Mouse (Mus musculus) c-Kit-negative CD71-positive TER-119-positive erythroid progenitor cells, embryonic 14.5 days (primary cell): ENCODE data around the gene Flywch1.

Source experiments
- DNase-seq: peaks from one replicate; pipeline ENCODE4 v3.0.0-alpha.2; 2013; ENCODE audit warnings: low read depth, low spot score

Flywch1 gene

DNA sequence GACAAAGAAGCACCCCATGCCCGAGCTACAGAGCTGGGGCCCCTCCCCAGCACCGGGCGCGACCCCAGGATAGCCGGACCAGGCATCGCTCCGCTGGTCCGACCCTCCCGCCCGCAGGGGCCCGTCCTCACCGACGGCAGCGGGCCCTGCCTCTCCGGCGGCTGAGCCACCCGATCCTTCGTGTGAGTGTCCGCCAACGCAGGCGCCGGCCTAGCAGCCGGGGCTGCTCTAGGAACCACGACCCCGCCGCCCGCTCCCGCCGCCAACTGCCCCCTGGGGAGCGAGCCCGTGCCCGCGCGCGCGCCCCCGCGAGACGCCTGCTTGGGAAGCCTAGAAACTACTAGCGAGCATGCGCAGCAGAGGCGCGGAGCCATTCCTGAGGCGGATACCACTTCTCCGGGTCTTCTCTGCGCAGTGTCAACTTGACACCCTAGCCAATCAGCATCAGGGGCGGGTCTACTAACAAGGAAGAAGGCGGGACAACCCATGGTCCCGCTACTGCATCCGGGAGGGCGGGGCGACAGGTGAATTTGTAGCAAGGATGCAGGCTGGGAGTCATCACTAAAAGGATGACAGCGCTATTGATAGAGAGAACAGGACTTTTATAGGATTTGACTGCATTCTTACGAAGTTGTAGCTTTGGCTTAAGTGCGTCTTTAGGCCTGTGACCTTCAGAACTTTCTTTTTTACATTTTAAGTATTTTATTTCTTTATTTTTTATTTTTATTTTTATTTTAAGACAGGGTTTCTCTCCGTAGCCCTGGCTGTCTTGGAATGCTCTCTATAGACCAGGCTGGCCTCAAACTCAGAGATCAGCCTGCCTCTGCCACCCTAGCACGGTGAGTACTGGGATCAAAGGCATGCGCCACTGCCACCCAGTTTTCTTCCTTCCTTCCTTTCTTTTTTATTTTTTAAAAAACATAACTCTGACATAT, at the start of gene Flywch1:
TSS of gene Flywch1 (minus strand) at position 319 of the 935 bp plus-strand sequence.
- DNase-seq = peak; percentile 92

DNA sequence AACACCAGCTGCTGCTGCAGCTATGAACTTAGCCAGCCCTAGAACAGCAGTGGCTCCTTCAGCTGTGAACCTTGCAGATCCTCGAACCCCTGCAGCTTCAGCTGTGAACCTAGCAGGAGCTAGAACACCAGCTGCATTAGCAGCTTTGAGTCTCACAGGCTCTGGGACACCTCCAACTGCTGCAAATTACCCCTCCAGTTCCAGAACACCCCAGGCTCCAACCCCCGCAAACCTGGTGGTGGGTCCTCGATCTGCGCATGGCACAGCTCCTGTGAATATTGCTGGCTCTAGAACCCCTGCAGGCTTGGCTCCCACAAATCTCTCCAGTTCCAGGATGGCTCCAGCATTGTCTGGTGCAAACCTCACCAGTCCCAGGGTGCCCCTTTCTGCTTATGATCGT, 49.3 kb upstream of the Flywch1 start:
- no peak for DNase-seq

- no peak for DNase-seq
These were observed 47.8 kb upstream of the Flywch1 start for GRCm38 (mm10) chr17:23819235-23819634.

GRCm38 (mm10) chr17:23818579-23818978, 47.2 kb upstream of the Flywch1 start:
- no peak for DNase-seq

DNA sequence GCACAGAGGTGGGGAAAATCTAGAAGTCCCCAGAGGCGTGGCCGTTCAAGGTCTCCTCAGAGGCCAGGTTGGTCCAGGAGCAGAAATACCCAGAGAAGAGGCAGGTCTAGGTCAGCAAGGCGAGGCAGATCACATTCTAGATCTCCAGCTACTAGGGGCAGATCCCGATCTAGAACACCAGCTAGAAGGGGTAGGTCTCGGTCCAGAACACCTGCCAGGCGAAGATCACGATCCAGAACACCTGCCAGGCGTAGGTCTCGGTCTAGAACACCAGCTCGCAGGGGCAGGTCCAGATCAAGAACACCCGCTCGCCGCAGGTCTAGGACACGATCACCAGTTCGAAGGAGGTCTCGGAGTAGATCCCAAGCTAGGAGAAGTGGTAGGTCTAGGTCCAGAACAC, 44.2 kb upstream of the Flywch1 start:
- DNase-seq = no peak

- no peak for DNase-seq
These were observed 36.5 kb upstream of the Flywch1 start for GRCm38 (mm10) chr17:23807918-23808317.

GRCm38 (mm10) chr17:23806867-23807266, 35.5 kb upstream of the Flywch1 start:
- DNase-seq = no peak

- no peak for DNase-seq
These were observed 33.2 kb upstream of the Flywch1 start for GRCm38 (mm10) chr17:23804426-23805085.

GRCm38 (mm10) chr17:23803366-23804041, 32.1 kb upstream of the Flywch1 start:
- peak; percentile 80 for DNase-seq

DNA sequence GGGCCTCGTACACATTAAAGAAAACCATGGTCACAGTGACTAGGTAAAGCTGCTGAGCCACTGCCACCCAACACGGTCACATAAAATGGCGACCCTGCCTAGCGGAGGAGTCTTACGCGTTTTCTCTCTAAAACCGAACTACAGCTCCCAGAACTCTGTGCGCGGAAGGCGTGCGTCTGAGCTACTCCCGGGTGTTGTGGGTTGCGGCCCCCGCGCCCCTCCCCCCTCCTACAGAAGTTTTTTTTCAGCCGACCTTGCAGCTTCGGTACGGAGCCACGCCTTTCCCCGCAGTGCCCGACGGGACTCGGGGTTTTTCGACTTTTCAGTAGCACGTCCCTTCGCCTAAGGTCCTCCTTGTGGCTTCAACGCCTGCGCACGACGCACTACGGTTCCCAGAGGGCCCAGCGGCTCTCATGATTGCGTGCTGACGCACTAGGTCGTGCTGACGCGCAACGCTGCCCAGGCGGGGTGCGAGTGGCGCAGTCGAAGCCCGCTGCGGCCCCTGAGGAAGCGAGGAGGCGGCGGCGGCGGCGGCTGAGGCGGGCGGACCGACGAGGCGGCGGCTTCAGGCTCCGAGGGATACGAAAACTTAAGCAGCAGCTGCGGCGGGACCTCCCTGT, 31.5 kb upstream of the Flywch1 start:
- peak; percentile 93 for DNase-seq

DNA sequence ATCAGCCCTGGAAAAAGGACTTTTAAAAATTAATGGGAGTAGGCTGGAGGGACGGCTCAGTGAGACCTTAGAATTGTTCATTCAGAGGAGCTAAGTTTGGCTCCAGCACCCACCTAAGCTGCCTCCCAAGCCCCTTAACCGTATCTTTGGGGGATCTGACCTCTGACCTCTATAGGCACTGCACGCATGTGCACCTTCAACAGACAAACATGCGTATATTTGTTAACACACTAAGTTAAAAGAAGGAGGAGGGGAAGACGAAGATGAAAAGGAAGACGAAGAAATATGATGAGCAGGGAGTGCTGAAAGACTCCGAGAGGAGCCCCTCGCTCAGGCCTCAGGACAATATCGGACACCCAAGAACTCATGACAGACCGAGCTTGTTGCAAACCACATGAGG, 30.2 kb upstream of the Flywch1 start:
- DNase-seq = no peak

DNA sequence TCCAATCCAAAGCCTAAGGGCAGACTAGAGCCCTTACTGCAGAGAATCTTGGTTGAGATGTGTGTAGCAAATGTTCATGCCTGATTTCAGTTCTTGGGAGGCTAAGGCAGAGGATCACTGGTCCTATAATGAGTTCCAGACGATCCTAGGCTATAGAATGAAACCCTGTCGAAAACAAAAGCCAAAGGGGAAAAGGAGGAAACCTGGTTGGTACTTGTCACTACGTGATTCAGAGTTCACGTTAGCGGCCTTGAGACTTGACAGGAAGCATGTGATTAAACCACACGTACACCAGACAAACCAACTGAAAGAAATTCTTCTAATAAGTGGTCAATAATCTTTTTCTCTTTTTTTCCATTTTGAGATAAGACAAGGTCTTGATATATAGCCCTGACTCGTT, 25.9 kb upstream of the Flywch1 start:
- DNase-seq = no peak

- no peak for DNase-seq
These were observed 23.9 kb upstream of the Flywch1 start for GRCm38 (mm10) chr17:23795323-23795722.

DNA sequence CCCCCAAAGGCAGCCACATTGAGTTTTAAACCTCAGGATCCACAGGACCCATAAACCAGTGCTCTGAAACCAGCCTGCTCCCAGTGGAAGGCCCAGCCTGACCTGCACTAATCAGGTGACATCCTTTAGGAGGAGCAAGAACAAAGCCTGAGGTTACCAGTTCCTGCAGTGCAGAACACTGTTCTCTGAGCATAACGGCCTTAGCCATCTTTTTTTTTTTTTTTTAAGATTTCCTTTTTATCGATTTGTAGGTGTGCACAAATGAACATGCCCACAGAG, 19.6 kb upstream of the Flywch1 start:
- no peak for DNase-seq

- DNase-seq = no peak
These were observed 19.1 kb upstream of the Flywch1 start, which contains the start of gene Srrm2 for GRCm38 (mm10) chr17:23790269-23791078. Srrm2 (plus strand) TSS chr17:23790532.

DNA sequence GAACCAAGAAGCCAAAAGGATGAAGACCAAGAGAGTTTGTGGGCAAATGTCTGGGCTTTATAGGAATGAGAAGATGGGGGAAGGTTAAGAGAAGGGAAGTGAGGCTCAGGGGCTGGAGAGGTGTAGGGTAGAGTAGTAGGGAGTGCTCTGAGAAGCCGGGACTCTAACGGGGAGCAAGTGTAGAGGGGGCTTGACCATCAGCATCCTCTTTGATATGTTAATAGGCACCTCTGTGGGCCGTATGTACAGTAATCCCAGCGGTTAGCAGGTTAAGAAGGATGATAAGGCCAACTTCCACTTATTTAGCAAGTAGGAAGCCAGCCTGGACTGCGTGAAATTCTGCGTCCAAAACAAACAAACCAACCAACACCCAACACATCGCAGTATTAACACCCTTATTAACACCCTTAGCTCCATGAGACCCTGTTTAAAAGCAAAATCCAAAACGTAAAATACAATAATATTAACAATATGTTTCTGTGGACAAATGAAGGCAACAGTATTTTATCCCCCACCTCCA, 18.4 kb upstream of the Flywch1 start:
- DNase-seq = no peak

DNA sequence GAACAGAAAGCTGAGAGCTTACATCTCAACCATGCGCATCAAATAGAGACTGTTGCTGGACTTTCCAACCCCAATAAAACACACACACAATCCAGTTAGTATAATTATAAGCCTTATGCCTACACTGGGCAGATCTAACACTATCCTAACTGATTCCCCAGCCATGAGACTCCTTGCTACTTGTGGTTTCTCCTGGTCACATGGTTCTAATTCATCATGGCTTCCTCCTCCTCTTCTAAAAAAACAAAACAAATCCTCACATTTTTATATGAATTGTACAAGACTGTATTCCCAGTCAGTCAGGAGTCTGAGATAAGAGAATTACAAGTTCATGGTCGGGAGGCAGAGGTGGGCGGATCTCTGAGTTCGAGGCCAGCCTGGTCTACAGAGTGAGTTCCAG, 17.6 kb upstream of the Flywch1 start:
- no peak for DNase-seq

- DNase-seq = no peak
These were observed 15.1 kb upstream of the Flywch1 start for GRCm38 (mm10) chr17:23786510-23786931.

DNA sequence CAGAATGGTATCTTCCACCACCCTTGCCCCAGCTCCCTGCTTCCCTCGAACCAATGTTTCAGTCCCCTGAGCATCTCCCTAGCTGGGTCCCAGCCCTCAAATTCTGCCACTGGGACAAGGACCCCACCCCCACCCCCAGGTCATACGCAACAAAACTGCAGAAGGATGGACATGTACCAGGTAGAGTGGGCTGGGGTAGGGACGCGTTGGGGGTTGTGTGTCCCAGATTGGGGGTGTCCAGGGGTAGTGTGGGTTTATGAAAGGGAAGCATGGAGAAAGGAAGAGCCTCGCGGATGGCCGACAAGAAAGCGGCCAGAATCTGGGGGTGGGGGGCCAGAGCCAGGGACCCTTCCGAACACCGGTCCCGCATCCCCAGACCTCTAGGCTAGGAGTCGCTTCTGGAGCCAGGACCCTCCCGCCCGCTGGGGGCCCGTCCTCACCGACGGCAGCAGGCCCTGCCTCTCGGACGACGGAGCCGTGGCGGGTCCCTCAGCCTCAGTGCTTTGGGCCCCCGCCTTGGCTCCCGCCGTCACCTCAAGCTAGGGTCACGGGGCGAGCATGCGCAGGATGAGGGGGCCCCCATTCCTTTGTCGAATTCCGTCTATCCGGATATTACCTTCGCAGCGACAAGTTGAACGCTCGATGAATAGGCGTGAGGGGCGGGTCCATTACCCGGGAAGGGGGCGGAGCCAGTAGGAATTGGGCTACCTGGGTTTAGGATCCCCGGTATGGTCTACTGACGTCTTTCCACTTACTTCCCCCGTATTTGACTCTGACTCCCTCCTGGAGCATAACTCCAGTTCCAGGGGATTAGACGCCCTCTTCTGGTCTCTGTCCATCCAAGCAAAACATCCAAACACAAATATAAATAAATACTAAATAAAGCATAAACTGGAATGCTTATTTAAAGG, 14.4 kb upstream of the Flywch1 start, which contains the start of gene Flywch2:
TSS of gene Flywch2 (minus strand) at position 521 of the 911 bp plus-strand sequence.
- peak; percentile 61 for DNase-seq

- no peak for DNase-seq
These were observed 11.9 kb upstream of the Flywch1 start for GRCm38 (mm10) chr17:23783352-23783751.
